In genomic region chr5:67685461-67685860, GRCm38 (mm10) we compare ENCODE assay signal across 16 mouse cellular contexts.
"Had no signal": no experiment of that assay in that cellular context is flagged by ENCODE, and none has a peak within 500 bp of the region (broad histone marks: within the 10 kb centered on the region; RNA-seq: fewer than 3 reads in every experiment).

No protein-coding gene starts in this region.

- DNase-seq: retina, postnatal 1 day; right cerebral cortex, adult 18-20 months; right cerebral cortex, postnatal 14 days; right cerebral cortex, postnatal 25 days; right cerebral cortex, postnatal 4 days; spleen, adult 18-20 months; thymus, adult 18-20 months; thymus, adult 2 months; thymus, postnatal 14 days; thymus, postnatal 25 days; thymus, postnatal 36 days; thymus, postnatal 4 days had no signal

- H3K9ac ChIP-seq: neural tube, embryonic 13.5 days; neural tube, embryonic 15.5 days; stomach, embryonic 15.5 days had no signal

- H3K27me3 ChIP-seq: neural tube, embryonic 13.5 days; neural tube, embryonic 15.5 days; stomach, embryonic 15.5 days had no signal

- H3K4me2 ChIP-seq: neural tube, embryonic 13.5 days; neural tube, embryonic 15.5 days; stomach, embryonic 15.5 days had no signal

- H3K36me3 ChIP-seq: stomach, embryonic 15.5 days had no signal

- H3K27ac ChIP-seq: neural tube, embryonic 13.5 days; neural tube, embryonic 15.5 days; stomach, embryonic 15.5 days; stomach, postnatal 0 days had no signal

- H3K4me3 ChIP-seq: neural tube, embryonic 13.5 days; neural tube, embryonic 15.5 days; stomach, embryonic 15.5 days had no signal

- H3K9me3 ChIP-seq: neural tube, embryonic 13.5 days; neural tube, embryonic 15.5 days; stomach, embryonic 15.5 days had no signal

- H3K4me1 ChIP-seq: neural tube, embryonic 13.5 days; neural tube, embryonic 15.5 days; stomach, embryonic 15.5 days had no signal
